Mouse (Mus musculus) cortical plate, adult 2 months (tissue): Measurements from ENCODE around the gene Adap2. TPM values are rescaled to one million over a fixed set of nuclear protein-coding genes. Genes with fewer than 3 reads are reported as not detected.

Experiments
- H3K27ac ChIP-seq: fragments of 200-500 bp; 2 replicates; pipeline ENCODE4 v1.5.1; 2012; ENCODE audit warnings: low read length, control low read depth, inconsistent platforms; ENCODE audit not compliant: insufficient read depth
- H3K4me1 ChIP-seq: fragments of 200-500 bp; 2 replicates; pipeline ENCODE4 v1.6.1; 2011; ENCODE audit warnings: low read length; ENCODE audit not compliant: control insufficient read depth, insufficient read depth
- H3K4me3 ChIP-seq: fragments of 200-500 bp; 2 replicates; pipeline ENCODE4 v1.5.1; 2011; ENCODE audit warnings: mild to moderate bottlenecking, low read length, control low read depth; ENCODE audit not compliant: insufficient read depth
- CTCF ChIP-seq: fragments of 200-500 bp; IDR thresholded peaks from 2 replicates; pipeline ENCODE4 v1.5.1; 2011; ENCODE audit warnings: mild to moderate bottlenecking, control low read depth, low read length; ENCODE audit not compliant: insufficient read depth; ENCODE audit errors: extremely low read depth
- POLR2A ChIP-seq: fragments of 200-500 bp; IDR thresholded peaks from 2 replicates; pipeline ENCODE4 v1.6.1; 2011; ENCODE audit warnings: mild to moderate bottlenecking, low read length, control low read depth; ENCODE audit not compliant: insufficient read depth; ENCODE audit errors: extremely low read depth
- polyA plus RNA-seq: library from polyadenylated mRNA; depleted of rRNA; stranded (reverse); fragments of >200 nt; gene quantifications from 2 replicates; pipeline ENCODE4 v1.2.3, GENCODE M21; 2012

Adap2 gene
- polyA plus RNA-seq, 1 experiment: 5.6 TPM

DNA sequence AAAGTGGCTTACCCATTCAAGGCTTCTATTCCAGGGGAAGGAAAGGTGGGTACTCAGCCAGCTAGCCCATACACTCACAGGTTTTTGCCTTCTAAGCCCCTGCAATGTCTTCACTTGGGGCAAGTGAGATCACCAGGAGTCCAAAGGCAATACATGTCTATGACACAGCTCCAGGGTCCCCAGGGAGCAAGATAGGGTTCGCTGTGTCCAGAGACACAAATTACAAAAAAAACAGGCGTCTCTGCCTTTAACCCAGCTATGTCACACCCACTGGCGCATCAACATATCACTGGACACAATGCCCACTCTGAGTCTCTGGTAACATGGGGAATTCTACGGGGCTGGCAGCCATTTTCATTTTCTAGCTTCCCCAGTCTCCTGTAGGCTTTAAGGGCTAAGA lies 2.1 kb downstream of the Adap2 start:
- Histone ChIP-seq H3K4me1 (no peaks in the 10 kb centered on the region), H3K27ac (peak overlapping the region; percentile 86; the same call in 1 of the 2 replicates), H3K4me3 (peak overlapping the region; percentile 38; the same call in 1 of the 2 replicates)
- no peak for TF ChIP-seq CTCF
- no peak for TF ChIP-seq POLR2A

- no peak for TF ChIP-seq POLR2A
- TF ChIP-seq CTCF: no peak
- H3K4me1 ChIP-seq: no peaks in the 10 kb centered on the region
- H3K27ac ChIP-seq: no peak overlapping the region
- no peak overlapping the region for H3K4me3 ChIP-seq
Measured at GRCm38 (mm10) chr11:80156841-80157240, 2.9 kb downstream of the Adap2 start.

DNA sequence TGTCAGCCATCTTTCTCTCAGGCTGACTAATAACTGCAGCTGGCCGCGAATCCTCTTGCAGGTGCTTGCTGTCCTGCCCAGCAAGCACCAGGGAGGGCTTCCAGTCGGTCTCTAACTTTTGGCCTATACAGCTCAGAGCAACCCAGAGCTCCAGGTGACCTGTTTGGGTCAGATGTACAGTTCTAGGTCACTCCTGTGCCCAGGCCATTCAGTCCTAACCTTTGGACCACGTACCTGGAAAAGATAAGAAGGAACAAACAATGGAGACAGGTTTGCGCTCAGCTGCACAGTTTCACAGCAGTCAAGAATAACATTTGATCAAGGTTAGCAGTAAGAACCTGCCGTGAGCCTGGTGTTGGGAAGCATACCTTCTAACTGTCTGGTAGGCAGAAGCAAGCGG lies 5.1 kb downstream of the Adap2 start:
- no peak for TF ChIP-seq POLR2A
- TF ChIP-seq CTCF: no peak
- Histone ChIP-seq H3K4me1 (no peaks in the 10 kb centered on the region), H3K27ac (no peak overlapping the region), H3K4me3 (no peak overlapping the region)

- TF ChIP-seq CTCF (no peak), POLR2A (no peak)
- H3K27ac ChIP-seq: no peak overlapping the region
Measured at GRCm38 (mm10) chr11:80161041-80161440, 7.1 kb downstream of the Adap2 start.

GRCm38 (mm10) chr11:80163362-80164116 lies 9.6 kb downstream of the Adap2 start:
- H3K27ac ChIP-seq: no peak overlapping the region
- H3K4me1 ChIP-seq: no peaks in the 10 kb centered on the region
- TF ChIP-seq POLR2A (no peak), CTCF (no peak)

More at GRCm38 (mm10) chr11:80161041-80161440, 7.1 kb downstream of the Adap2 start:
- H3K4me1 ChIP-seq: no peaks in the 10 kb centered on the region
- no peak overlapping the region for H3K4me3 ChIP-seq

GRCm38 (mm10) chr11:80164224-80164623 lies 10.3 kb downstream of the Adap2 start:
- TF ChIP-seq POLR2A: no peak
- TF ChIP-seq CTCF: no peak

More at GRCm38 (mm10) chr11:80163362-80164116, 9.6 kb downstream of the Adap2 start:
- no peak overlapping the region for H3K4me3 ChIP-seq

DNA sequence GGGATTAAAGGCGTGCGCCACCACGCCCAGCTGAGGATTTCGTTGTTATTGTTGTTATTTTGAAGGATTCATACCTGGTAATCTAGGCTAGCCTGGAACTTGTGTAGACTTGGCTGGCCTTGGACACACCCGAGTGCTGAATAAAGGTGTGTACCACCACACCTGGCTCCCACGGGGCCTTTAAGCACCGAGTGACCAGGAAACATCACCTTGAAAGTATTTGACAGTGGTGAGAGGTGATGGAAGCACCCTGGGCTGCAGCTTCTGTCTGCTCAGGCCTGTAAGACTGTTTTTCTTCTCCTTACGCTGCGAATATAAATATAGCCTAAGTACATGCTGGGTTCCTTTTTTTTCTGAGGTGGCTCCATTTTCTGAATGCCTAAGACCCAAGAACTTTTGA lies 14.2 kb downstream of the Adap2 start:
- Histone ChIP-seq H3K4me3 (no peak overlapping the region), H3K4me1 (no peaks in the 10 kb centered on the region), H3K27ac (no peak overlapping the region)
- TF ChIP-seq CTCF (no peak), POLR2A (no peak)

More at GRCm38 (mm10) chr11:80164224-80164623, 10.3 kb downstream of the Adap2 start:
- no peak overlapping the region for H3K4me3 ChIP-seq
- no peak overlapping the region for H3K27ac ChIP-seq
- H3K4me1 ChIP-seq: no peaks in the 10 kb centered on the region

GRCm38 (mm10) chr11:80168611-80169249 lies 14.8 kb downstream of the Adap2 start:
- no peaks in the 10 kb centered on the region for H3K4me1 ChIP-seq
- no peak for TF ChIP-seq CTCF
- no peak for TF ChIP-seq POLR2A
- H3K4me3 ChIP-seq: no peak overlapping the region
- no peak overlapping the region for H3K27ac ChIP-seq

DNA sequence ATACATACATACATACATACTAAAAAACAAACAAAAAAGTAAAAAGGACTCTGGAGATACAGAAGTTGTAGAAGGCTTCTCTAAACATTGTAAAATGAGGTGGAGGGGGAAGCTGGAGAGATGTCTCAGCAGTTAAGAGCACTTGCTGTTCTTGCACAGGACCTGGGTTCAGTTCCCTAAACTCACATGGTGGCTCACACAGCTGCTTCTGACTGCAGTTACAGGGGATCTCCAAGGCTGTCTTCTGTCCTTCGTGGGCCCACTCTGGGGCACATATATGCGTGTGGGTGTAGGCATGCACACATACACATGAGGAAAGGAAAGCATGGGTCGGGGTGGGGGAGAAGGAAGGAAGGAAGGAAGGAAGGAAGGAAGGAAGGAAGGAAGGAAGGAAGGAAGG lies 15.7 kb downstream of the Adap2 start:
- Histone ChIP-seq H3K4me3 (no peak overlapping the region), H3K27ac (no peak overlapping the region), H3K4me1 (no peaks in the 10 kb centered on the region)
- TF ChIP-seq POLR2A (no peak), CTCF (no peak)

GRCm38 (mm10) chr11:80170351-80170750 lies 16.4 kb downstream of the Adap2 start:
- H3K4me3 ChIP-seq: no peak overlapping the region
- H3K27ac ChIP-seq: no peak overlapping the region
- no peak for TF ChIP-seq POLR2A
- no peak for TF ChIP-seq CTCF
- H3K4me1 ChIP-seq: no peaks in the 10 kb centered on the region
